In the genomic region with DNA sequence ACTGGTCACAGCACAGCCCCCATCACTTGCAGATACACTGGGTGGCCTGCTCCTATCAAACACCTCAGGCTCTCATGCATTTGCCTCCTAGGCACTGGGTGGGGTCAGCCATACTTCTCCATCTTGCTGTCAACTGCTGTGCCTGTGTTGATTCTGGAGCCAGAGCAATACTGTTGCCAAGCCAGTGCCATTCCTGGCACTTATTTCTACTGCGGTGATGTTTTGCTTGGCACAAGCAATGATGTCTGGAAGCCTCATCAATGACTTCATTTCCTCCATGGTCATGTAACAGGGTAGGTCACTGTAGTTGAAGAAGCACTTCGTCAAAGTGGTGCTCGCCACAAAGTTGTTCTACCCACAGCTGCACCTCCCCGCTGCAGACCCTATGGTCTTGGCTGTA, we compare ENCODE assay signal across 14 mouse cellular contexts. TPM values are rescaled to one million over a fixed set of nuclear protein-coding genes. Genes with fewer than 3 reads are reported as not detected.
A peak's percentile ranks its signal among the peaks of the same experiment; 100 is the strongest.
DNase-seq lines count a peak whose midpoint lies in the region; ATAC-seq lines count a peak whose summit lies in the region.
"Had no signal": no experiment of that assay in that cellular context is flagged by ENCODE, and none has a peak within 500 bp of the region (broad histone marks: within the 10 kb centered on the region; RNA-seq: fewer than 3 reads in every experiment).

No protein-coding gene starts in this region.

- peaks cover 8 to 16% of the 10 kb centered on the region in 2 experiments for H3K4me1 ChIP-seq in heart, embryonic 14.5 days (ENCODE audit: control insufficient read depth in 2 of 2, insufficient read depth in 2 of 2, low read length in 2 of 2)
- peaks cover 21% of the 10 kb centered on the region for H3K4me1 ChIP-seq in heart, embryonic 10.5 days
- H3K4me1 ChIP-seq in megakaryocyte, embryonic 14.5 days, result peaks cover 39% of the 10 kb centered on the region
- H3K4me1 ChIP-seq in embryonic facial prominence, embryonic 13.5 days, result peaks cover 22% of the 10 kb centered on the region
- peaks cover 25% of the 10 kb centered on the region for H3K4me1 ChIP-seq in limb, embryonic 15.5 days

- H3K4me2 ChIP-seq in heart, embryonic 14.5 days (ENCODE audit: low read length), result peak overlapping the region; percentile 88
- peak overlapping the region; percentile 93; the same call in 1 of the 2 replicates for H3K4me2 ChIP-seq in embryonic facial prominence, embryonic 13.5 days
- 0 out of 2 replicates have a peak overlapping the region, but pooled peaks have one; percentile 89 for H3K4me2 ChIP-seq in limb, embryonic 15.5 days

- no peaks in the 10 kb centered on the region for H3K9me3 ChIP-seq in heart, embryonic 14.5 days (ENCODE audit: control insufficient read depth, low read length)
- no peaks in the 10 kb centered on the region for H3K9me3 ChIP-seq in heart, embryonic 10.5 days
- no peaks in the 10 kb centered on the region for H3K9me3 ChIP-seq in megakaryocyte, embryonic 14.5 days
- no peaks in the 10 kb centered on the region for H3K9me3 ChIP-seq in embryonic facial prominence, embryonic 13.5 days
- no peaks in the 10 kb centered on the region for H3K9me3 ChIP-seq in limb, embryonic 15.5 days

- no peak overlapping the region for H3K27ac ChIP-seq in heart, embryonic 14.5 days (replicated peaks in 1 of 2; ENCODE audit: control insufficient read depth in 1 of 2, insufficient read depth in 1 of 2, low read depth in 2 of 2, low read length in 2 of 2)
- no peak overlapping the region for H3K27ac ChIP-seq in heart, embryonic 10.5 days
- no peak overlapping the region for H3K27ac ChIP-seq in embryonic facial prominence, embryonic 13.5 days
- H3K27ac ChIP-seq in limb, embryonic 15.5 days, result no peak overlapping the region
- H3K27ac ChIP-seq: left cerebral cortex, adult 2 months had no signal

- DNase-seq in heart, embryonic 10.5 days (ENCODE audit: low spot score), result no peak
- no peak for DNase-seq in adrenal gland, postnatal 10 days
- no peak for DNase-seq in ovary, postnatal 10 days (ENCODE audit: low spot score)
- DNase-seq: adrenal gland, postnatal 36 days; gastrocnemius, postnatal 36 days; kidney, postnatal 36 days had no signal

- peaks cover 66% of the 10 kb centered on the region for H3K36me3 ChIP-seq in heart, embryonic 14.5 days (ENCODE audit: control insufficient read depth, insufficient read depth, low read length)
- H3K36me3 ChIP-seq in heart, embryonic 10.5 days, result peaks cover 67% of the 10 kb centered on the region
- H3K36me3 ChIP-seq in megakaryocyte, embryonic 14.5 days (replicated peaks; ENCODE audit: low read length), result peaks cover 73% of the 10 kb centered on the region
- H3K36me3 ChIP-seq in embryonic facial prominence, embryonic 13.5 days, result peaks cover 61% of the 10 kb centered on the region
- H3K36me3 ChIP-seq in limb, embryonic 15.5 days, result peaks cover 61% of the 10 kb centered on the region

- H3K4me3 ChIP-seq in heart, embryonic 14.5 days (ENCODE audit: control insufficient read depth in 1 of 2, insufficient read depth in 1 of 2, low read depth in 1 of 2, low read length in 2 of 2), result no peak overlapping the region
- H3K4me3 ChIP-seq in heart, embryonic 10.5 days, result no peak overlapping the region
- H3K4me3 ChIP-seq in megakaryocyte, embryonic 14.5 days (replicated peaks), result peak overlapping the region; percentile 1
- 0 out of 2 replicates have a peak overlapping the region, but pooled peaks have one; percentile 98 for H3K4me3 ChIP-seq in embryonic facial prominence, embryonic 13.5 days
- H3K4me3 ChIP-seq in limb, embryonic 15.5 days, result peak overlapping the region; percentile 100; the same call in 1 of the 2 replicates

- H3K27me3 ChIP-seq in heart, embryonic 14.5 days (ENCODE audit: control insufficient read depth, insufficient read depth, low read length), result no peaks in the 10 kb centered on the region
- no peaks in the 10 kb centered on the region for H3K27me3 ChIP-seq in heart, embryonic 10.5 days (ENCODE audit: insufficient read depth, poor library complexity, severe bottlenecking)
- no peaks in the 10 kb centered on the region for H3K27me3 ChIP-seq in megakaryocyte, embryonic 14.5 days (replicated peaks)
- H3K27me3 ChIP-seq in embryonic facial prominence, embryonic 13.5 days, result no peaks in the 10 kb centered on the region
- no peaks in the 10 kb centered on the region for H3K27me3 ChIP-seq in limb, embryonic 15.5 days

- no peak for ATAC-seq in heart, embryonic 14.5 days (ENCODE audit: insufficient number of reproducible peaks, insufficient read depth, low FRiP score, low read depth)
- no peak for ATAC-seq in megakaryocyte, adult 5-6 weeks (ENCODE audit: poor library complexity, severe bottlenecking)
- no peak for ATAC-seq in embryonic facial prominence, embryonic 13.5 days (ENCODE audit: insufficient number of reproducible peaks, insufficient read depth, low FRiP score, low TSS enrichment, low read depth)
- ATAC-seq in limb, embryonic 15.5 days (ENCODE audit: insufficient number of reproducible peaks, low FRiP score, low TSS enrichment, low read depth), result no peak
- ATAC-seq: forebrain, embryonic 16.5 days; inflammation-experienced regulatory T-cells, adult 6 months had no signal

- no peak overlapping the region for H3K9ac ChIP-seq in heart, embryonic 14.5 days (ENCODE audit: low read length)
- H3K9ac ChIP-seq in embryonic facial prominence, embryonic 13.5 days, result no peak overlapping the region
- H3K9ac ChIP-seq in limb, embryonic 15.5 days, result no peak overlapping the region

- WGBS in heart, embryonic 14.5 days, result 65% methylated on average over 4 of the region's 4 CpGs
- 84% methylated on average over 4 of the region's 4 CpGs for WGBS in heart, embryonic 10.5 days
- 86% methylated on average over 4 of the region's 4 CpGs for WGBS in embryonic facial prominence, embryonic 13.5 days
- WGBS in limb, embryonic 15.5 days, result 75% methylated on average over 4 of the region's 4 CpGs

RNA-seq across cellular contexts. Expression of gene Arl16, which starts 1.9 kb away (rescaled TPM):
- polyA plus RNA-seq in heart, embryonic 14.5 days (2014; fragmentation: Nextera tagmentation; extraction: Ambion mirVana), result 40.0 and 44.4 TPM in 2 replicates
- 46.0 and 52.2 TPM in 2 replicates for polyA plus RNA-seq in heart, embryonic 10.5 days (2016; fragmentation: Nextera tagmentation; extraction: Ambion mirVana)
- polyA plus RNA-seq in megakaryocyte, embryonic 14.5 days (2012; ENCODE audit: insufficient read depth, low replicate concordance), result 12.1 and 61.1 TPM in 2 replicates
- total RNA-seq in megakaryocyte, adult 5-6 weeks (2015), result 14.1 and 15.1 TPM in 2 replicates
- 9.1 and 10.8 TPM in 2 replicates for total RNA-seq in megakaryocyte, adult 5-6 weeks (2017)
- polyA plus RNA-seq in embryonic facial prominence, embryonic 13.5 days (2015; fragmentation: Nextera tagmentation; extraction: Ambion mirVana), result 59.6 and 63.6 TPM in 2 replicates
- polyA plus RNA-seq in limb, embryonic 15.5 days (2015; fragmentation: Nextera tagmentation; extraction: Ambion mirVana), result 50.5 and 53.8 TPM in 2 replicates
- total RNA-seq in adrenal gland, postnatal 10 days (2021), result 10 to 100 TPM; 20.6 to 20.9 TPM

RNA-seq across cellular contexts. Expression of gene Ccdc137, which starts 7.6 kb away (rescaled TPM):
- polyA plus RNA-seq in heart, embryonic 14.5 days (2014; fragmentation: Nextera tagmentation; extraction: Ambion mirVana), result 19.5 and 20.2 TPM in 2 replicates
- polyA plus RNA-seq in heart, embryonic 10.5 days (2016; fragmentation: Nextera tagmentation; extraction: Ambion mirVana), result 27.0 and 36.1 TPM in 2 replicates
- 11.0 TPM in 1 of 2 replicates, not detected in the other for polyA plus RNA-seq in megakaryocyte, embryonic 14.5 days (2012; ENCODE audit: insufficient read depth, low replicate concordance)
- 5.8 and 6.2 TPM in 2 replicates for total RNA-seq in megakaryocyte, adult 5-6 weeks (2015)
- 5.9 and 36.8 TPM in 2 replicates for total RNA-seq in megakaryocyte, adult 5-6 weeks (2017)
- polyA plus RNA-seq in embryonic facial prominence, embryonic 13.5 days (2015; fragmentation: Nextera tagmentation; extraction: Ambion mirVana), result 39.8 and 45.0 TPM in 2 replicates
- 32.4 and 34.1 TPM in 2 replicates for polyA plus RNA-seq in limb, embryonic 15.5 days (2015; fragmentation: Nextera tagmentation; extraction: Ambion mirVana)
- 10 to 100 TPM; 16.1 to 18.8 TPM for total RNA-seq in adrenal gland, postnatal 10 days (2021)

RNA-seq across cellular contexts. Expression of gene Oxld1, which starts 7.7 kb away (rescaled TPM):
- polyA plus RNA-seq in heart, embryonic 14.5 days (2014; fragmentation: Nextera tagmentation; extraction: Ambion mirVana), result 24.9 and 26.0 TPM in 2 replicates
- polyA plus RNA-seq in heart, embryonic 10.5 days (2016; fragmentation: Nextera tagmentation; extraction: Ambion mirVana), result 16.7 and 17.6 TPM in 2 replicates
- 7.9 and 17.7 TPM in 2 replicates for polyA plus RNA-seq in megakaryocyte, embryonic 14.5 days (2012; ENCODE audit: insufficient read depth, low replicate concordance)
- total RNA-seq in megakaryocyte, adult 5-6 weeks (2015), result 6.2 and 7.7 TPM in 2 replicates
- 4.2 and 6.8 TPM in 2 replicates for total RNA-seq in megakaryocyte, adult 5-6 weeks (2017)
- 15.8 TPM in 2 replicates for polyA plus RNA-seq in embryonic facial prominence, embryonic 13.5 days (2015; fragmentation: Nextera tagmentation; extraction: Ambion mirVana)
- 13.1 and 14.4 TPM in 2 replicates for polyA plus RNA-seq in limb, embryonic 15.5 days (2015; fragmentation: Nextera tagmentation; extraction: Ambion mirVana)
- 10 to 100 TPM; 59.0 to 82.0 TPM for total RNA-seq in adrenal gland, postnatal 10 days (2021)

RNA-seq across cellular contexts. Expression of gene Pde6g, which starts 12.2 kb away (rescaled TPM):
- polyA plus RNA-seq in heart, embryonic 14.5 days (2014; fragmentation: Nextera tagmentation; extraction: Ambion mirVana), result 0.23 TPM in 1 of 2 replicates, not detected in the other
- polyA plus RNA-seq in heart, embryonic 10.5 days (2016; fragmentation: Nextera tagmentation; extraction: Ambion mirVana), result 0.44 TPM in 1 of 2 replicates, not detected in the other
- polyA plus RNA-seq in megakaryocyte, embryonic 14.5 days (2012; ENCODE audit: insufficient read depth, low replicate concordance), result not detected in 2 replicates
- 1.1 TPM in 1 of 2 replicates, not detected in the other for total RNA-seq in megakaryocyte, adult 5-6 weeks (2015)
- total RNA-seq in megakaryocyte, adult 5-6 weeks (2017), result not detected in 2 replicates
- polyA plus RNA-seq in embryonic facial prominence, embryonic 13.5 days (2015; fragmentation: Nextera tagmentation; extraction: Ambion mirVana), result 0.29 TPM in 1 of 2 replicates, not detected in the other
- polyA plus RNA-seq in limb, embryonic 15.5 days (2015; fragmentation: Nextera tagmentation; extraction: Ambion mirVana), result 0.17 and 0.52 TPM in 2 replicates
- under 1 TPM in 1 of 2 experiments, not detected in 1; 0.94 TPM for total RNA-seq in adrenal gland, postnatal 10 days (2021)

RNA-seq across cellular contexts. Expression of gene Mrpl12, which starts 18.9 kb away (rescaled TPM):
- 225 and 239 TPM in 2 replicates for polyA plus RNA-seq in heart, embryonic 14.5 days (2014; fragmentation: Nextera tagmentation; extraction: Ambion mirVana)
- polyA plus RNA-seq in heart, embryonic 10.5 days (2016; fragmentation: Nextera tagmentation; extraction: Ambion mirVana), result 259 and 270 TPM in 2 replicates
- polyA plus RNA-seq in megakaryocyte, embryonic 14.5 days (2012; ENCODE audit: insufficient read depth, low replicate concordance), result 217 and 285 TPM in 2 replicates
- total RNA-seq in megakaryocyte, adult 5-6 weeks (2015), result 34.3 and 35.6 TPM in 2 replicates
- total RNA-seq in megakaryocyte, adult 5-6 weeks (2017), result 25.4 and 41.7 TPM in 2 replicates
- polyA plus RNA-seq in embryonic facial prominence, embryonic 13.5 days (2015; fragmentation: Nextera tagmentation; extraction: Ambion mirVana), result 134 and 138 TPM in 2 replicates
- 113 and 121 TPM in 2 replicates for polyA plus RNA-seq in limb, embryonic 15.5 days (2015; fragmentation: Nextera tagmentation; extraction: Ambion mirVana)
- 100 to 1,000 TPM; 179 to 189 TPM for total RNA-seq in adrenal gland, postnatal 10 days (2021)

Comparison
In these comparisons a context has a peak if more than half of its experiments do, and no peak if none do; other contexts are left out.
1. H3K4me3 ChIP-seq: peak in megakaryocyte, embryonic 14.5 days (single experiment), embryonic facial prominence, embryonic 13.5 days (single experiment) and limb, embryonic 15.5 days (single experiment); none in heart, embryonic 14.5 days (0 of 2) and heart, embryonic 10.5 days (single experiment).
2. Peak in every context shown above with its lines, with median percentiles within 50 percentile points of each other: H3K4me2 ChIP-seq.